8 mouse cellular contexts compared by ENCODE assay signal in genomic region chr3:125678924-125679323, GRCm38 (mm10).
A peak's percentile ranks its signal among the peaks of the same experiment; 100 is the strongest.
DNase-seq lines count a peak whose midpoint lies in the region; ATAC-seq and TF ChIP-seq lines count a peak whose summit lies in the region.

No protein-coding gene starts in this region.

- H3K36me3 ChIP-seq in embryonic facial prominence, embryonic 11.5 days (replicated peaks; ENCODE audit: control insufficient read depth, insufficient read depth, low read depth, low read length) = no peaks in the 10 kb centered on the region
- H3K36me3 ChIP-seq in neural tube, embryonic 12.5 days = no peaks in the 10 kb centered on the region

- DNase-seq in gastrocnemius, adult 2 months = no peak
- no peak for DNase-seq in gastrocnemius, adult 18-20 months (ENCODE audit: low spot score)
- peak; percentile 57 for DNase-seq in embryonic facial prominence, embryonic 11.5 days (ENCODE audit: low spot score)
- DNase-seq in kidney, postnatal 14 days = peak; percentile 1
- no peak for DNase-seq in adrenal gland, adult 18-20 months (ENCODE audit: low spot score in 2 of 2)
- no peak for DNase-seq in adrenal gland, adult 2 months

- no peak overlapping the region for H3K27ac ChIP-seq in gastrocnemius, adult 2 months
- no peak overlapping the region for H3K27ac ChIP-seq in embryonic facial prominence, embryonic 11.5 days (replicated peaks; ENCODE audit: low read depth, low read length)
- H3K27ac ChIP-seq in neural tube, embryonic 12.5 days = no peak overlapping the region

- no peaks in the 10 kb centered on the region for H3K27me3 ChIP-seq in embryonic facial prominence, embryonic 11.5 days (ENCODE audit: control insufficient read depth, insufficient read depth, low read length)
- H3K27me3 ChIP-seq in neural tube, embryonic 12.5 days (replicated peaks) = no peaks in the 10 kb centered on the region

- H3K4me1 ChIP-seq in embryonic facial prominence, embryonic 11.5 days (ENCODE audit: control insufficient read depth, insufficient read depth, low read length) = no peaks in the 10 kb centered on the region
- 0 out of 2 replicates have a peak, but pooled peaks cover 3% of the 10 kb centered on the region for H3K4me1 ChIP-seq in neural tube, embryonic 12.5 days

- H3K9ac ChIP-seq in embryonic facial prominence, embryonic 11.5 days (replicated peaks; ENCODE audit: low read length) = no peak overlapping the region
- H3K9ac ChIP-seq in neural tube, embryonic 12.5 days = no peak overlapping the region

- TF ChIP-seq CTCF in gastrocnemius, adult 2 months (IDR thresholded peaks at IDR 0.05) = no peak

- WGBS in embryonic facial prominence, embryonic 11.5 days = 74% methylated on average over 9 of the region's 9 CpGs
- 62% methylated on average over 9 of the region's 9 CpGs for WGBS in neural tube, embryonic 12.5 days

- no peaks in the 10 kb centered on the region for H3K9me3 ChIP-seq in embryonic facial prominence, embryonic 11.5 days (replicated peaks; ENCODE audit: control insufficient read depth, low read length)
- no peaks in the 10 kb centered on the region for H3K9me3 ChIP-seq in neural tube, embryonic 12.5 days

- peak; percentile 82 for ATAC-seq in embryonic facial prominence, embryonic 11.5 days (replicated peaks; ENCODE audit: insufficient number of reproducible peaks, low FRiP score, low TSS enrichment, low read depth)
- ATAC-seq in neural tube, embryonic 12.5 days (ENCODE audit: low FRiP score, low read depth) = peak; percentile 82
- no peak for ATAC-seq in erythroid progenitor cell, adult 5-6 weeks (replicated peaks; ENCODE audit: low FRiP score, poor library complexity, severe bottlenecking)

- no peak overlapping the region for H3K4me2 ChIP-seq in embryonic facial prominence, embryonic 11.5 days (ENCODE audit: low read depth, low read length)
- H3K4me2 ChIP-seq in neural tube, embryonic 12.5 days (replicated peaks) = peak overlapping the region; percentile 9; the same call in 1 of the 2 replicates

- peak overlapping the region; percentile 55 for H3K4me3 ChIP-seq in gastrocnemius, adult 2 months
- no peak overlapping the region for H3K4me3 ChIP-seq in embryonic facial prominence, embryonic 11.5 days (ENCODE audit: low read depth, low read length)
- H3K4me3 ChIP-seq in neural tube, embryonic 12.5 days = no peak overlapping the region

- intact Hi-C loops in gastrocnemius, adult 2 months (cut with DNase I) = no loop called here

Comparison
In these comparisons a context has a peak if more than half of its experiments do, and no peak if none do; other contexts are left out.
1. DNase-seq: peak in embryonic facial prominence, embryonic 11.5 days (single experiment) and kidney, postnatal 14 days (single experiment); none in gastrocnemius, adult 2 months (single experiment), gastrocnemius, adult 18-20 months (single experiment), adrenal gland, adult 18-20 months (0 of 2) and adrenal gland, adult 2 months (single experiment).